Mouse (Mus musculus): ENCODE data around the gene Ttc30a2. TPM values are rescaled to one million over a fixed set of nuclear protein-coding genes. Genes with fewer than 3 reads are reported as not detected.

Ttc30a2 gene
- polyA plus RNA-seq (2012; rRNA removed; ENCODE audit: low replicate concordance) = 0.04 TPM in 1 of 2 replicates, not detected in the other

DNA sequence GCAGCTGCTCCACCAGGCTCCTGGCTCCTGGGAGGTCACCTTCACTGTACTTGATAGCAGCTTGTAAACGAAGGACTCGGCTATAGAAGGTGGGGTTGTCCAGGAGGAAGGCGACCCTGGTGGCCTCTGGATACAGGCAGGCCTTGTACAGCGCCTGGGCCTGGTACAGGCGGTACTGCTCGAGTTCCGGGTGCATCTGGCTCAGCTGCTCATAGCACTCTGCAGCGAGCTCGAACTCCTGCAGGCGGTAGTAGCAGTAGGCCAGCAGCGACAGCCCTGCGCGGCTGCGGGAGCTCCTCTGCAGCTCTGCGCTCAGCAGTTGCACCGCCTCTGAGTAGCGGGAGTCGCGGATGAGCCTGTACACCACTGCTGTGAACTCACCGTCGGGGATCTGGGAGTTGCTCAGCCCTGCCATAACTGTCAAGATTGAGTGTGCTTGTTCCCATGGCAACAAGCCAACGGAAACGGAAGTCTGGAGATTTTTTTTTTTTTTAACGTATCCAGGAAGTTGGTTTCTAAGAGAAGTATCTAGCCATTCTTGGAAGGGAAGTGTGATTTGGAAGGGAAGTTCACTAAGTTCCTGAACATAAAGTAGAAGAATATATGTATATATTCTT is at the start of gene Ttc30a2:
TSS of gene Ttc30a2 (minus strand) at position 419 of the 617 bp plus-strand sequence.

DNA sequence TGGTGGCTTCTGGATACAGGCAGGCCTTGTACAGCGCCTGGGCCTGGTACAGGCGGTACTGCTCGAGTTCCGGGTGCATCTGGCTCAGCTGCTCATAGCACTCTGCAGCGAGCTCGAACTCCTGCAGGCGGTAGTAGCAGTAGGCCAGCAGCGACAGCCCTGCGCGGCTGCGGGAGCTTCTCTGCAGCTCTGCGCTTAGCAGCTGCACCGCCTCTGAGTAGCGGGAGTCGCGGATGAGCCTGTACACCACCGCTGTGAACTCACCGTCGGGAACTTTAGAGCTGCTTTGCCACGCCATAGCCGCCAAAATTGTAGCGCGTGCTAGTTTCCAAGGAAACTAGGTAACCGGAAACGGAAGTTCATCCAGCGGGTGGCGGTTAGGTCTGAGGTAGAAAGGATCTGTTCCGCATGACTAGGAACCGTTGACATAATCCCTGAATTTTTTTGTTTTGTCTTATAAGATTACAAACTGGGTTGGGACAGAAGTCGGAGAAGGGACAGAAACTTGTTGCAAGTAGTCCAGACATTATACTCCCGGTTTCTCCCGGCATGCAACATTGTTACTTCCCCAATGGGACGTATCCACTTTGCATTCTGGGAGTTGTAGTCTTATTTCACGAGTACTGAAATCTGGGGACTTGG is 3.6 kb upstream of the Ttc30a2 start, which contains the start of gene Ttc30a1:
TSS of gene Ttc30a1 (minus strand) at position 528 of the 642 bp plus-strand sequence.

DNA sequence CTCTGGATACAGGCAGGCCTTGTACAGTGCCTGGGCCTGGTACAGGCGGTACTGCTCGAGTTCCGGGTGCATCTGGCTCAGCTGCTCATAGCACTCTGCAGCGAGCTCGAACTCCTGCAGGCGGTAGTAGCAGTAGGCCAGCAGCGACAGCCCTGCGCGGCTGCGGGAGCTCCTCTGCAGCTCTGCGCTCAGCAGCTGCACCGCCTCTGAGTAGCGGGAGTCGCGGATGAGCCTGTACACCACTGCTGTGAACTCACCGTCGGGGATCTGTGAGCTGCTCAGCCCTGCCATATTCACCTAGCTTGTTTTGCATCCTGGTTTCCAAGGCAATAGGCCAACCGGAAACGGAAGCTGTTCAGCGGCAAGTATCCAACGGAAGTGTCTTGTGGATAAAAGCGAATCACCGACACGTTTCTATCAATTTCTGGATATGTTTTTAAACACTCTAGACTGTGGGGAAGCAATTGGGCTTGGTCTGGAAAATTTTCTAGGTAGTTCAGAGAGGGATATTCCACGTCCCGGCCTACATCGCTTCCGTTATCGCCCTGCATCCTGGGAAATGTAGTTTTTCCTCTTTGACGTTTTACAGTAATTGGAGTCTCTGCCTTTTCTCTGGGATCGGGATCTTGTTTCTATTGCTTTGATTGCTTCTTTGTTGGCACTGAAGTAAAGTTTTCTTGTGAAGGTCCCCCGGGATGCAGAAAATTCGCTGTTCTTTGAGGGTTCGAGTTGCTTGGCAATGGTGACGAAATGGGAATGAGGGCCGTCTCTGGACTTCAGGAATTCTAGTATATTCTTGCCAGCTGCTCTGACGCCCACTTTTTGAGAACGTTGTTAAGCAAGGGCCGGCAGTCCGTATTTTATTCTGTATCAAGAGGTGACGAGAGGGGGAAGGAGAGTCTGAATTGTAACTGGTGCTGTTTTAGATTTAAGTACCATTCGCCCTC is 39.6 kb downstream of the Ttc30a2 start, which contains the start of gene Ttc30b:
TSS of gene Ttc30b (minus strand) at position 469 of the 947 bp plus-strand sequence.

Other genes starting within 250 kb of the Ttc30a2 start
- gene Agps, start 146.0 kb downstream of the Ttc30a2 start, polyA plus RNA-seq (2012; rRNA removed; ENCODE audit: low replicate concordance) = 1.00 and 1.1 TPM in 2 replicates
- 4.6 and 5.5 TPM in 2 replicates for gene Ttc30b, start 39.6 kb downstream of the Ttc30a2 start, polyA plus RNA-seq (2012; rRNA removed; ENCODE audit: low replicate concordance)
- gene Ttc30a1, start 3.8 kb upstream of the Ttc30a2 start, polyA plus RNA-seq (2012; rRNA removed; ENCODE audit: low replicate concordance) = 0.76 and 1.3 TPM in 2 replicates

Data from duodenum, adult 2 months (tissue).